Mouse (Mus musculus) forebrain, embryonic 15.5 days (tissue): Measurements from ENCODE around the gene Hist1h2ae. TPM values are rescaled to one million over a fixed set of nuclear protein-coding genes. Genes with fewer than 3 reads are reported as not detected.

Source experiments
- microRNA-seq: library from miRNA; unstranded; fragments of <30 nt; microRNA quantifications from one replicate; pipeline ENCODE4, GENCODE M21; 2016
- polyA plus RNA-seq: library from polyadenylated mRNA; unstranded; fragments of >200 nt; fragmentation: Nextera tagmentation; extraction: Ambion mirVana; gene quantifications from 2 replicates; pipeline ENCODE4 v1.2.1, GENCODE M21; 2015

Gene Hist1h2ae
- polyA plus RNA-seq, 1 experiment from 2014 or later: 48.1 TPM

Small RNA genes within 50 kb of the gene (microRNA-seq; reads per million reads assigned to microRNA genes)
- gene Gm44297 (not detected), gene Gm44359 (not detected), gene Gm44394 (not detected)

Other genes with a start within 250 kb of the Hist1h2ae start
- gene Zfp322a, start 202.0 kb downstream of the Hist1h2ae start, polyA plus RNA-seq: 58.3 and 60.9 TPM in 2 replicates
- gene Abt1, start 147.4 kb downstream of the Hist1h2ae start, polyA plus RNA-seq: 13.0 and 13.2 TPM in 2 replicates
- 0.05 and 0.08 TPM in 2 replicates for gene Btn1a1, start 105.3 kb downstream of the Hist1h2ae start, polyA plus RNA-seq
- 0.11 TPM in 1 of 2 replicates, not detected in the other for gene Btn2a2, start 82.4 kb downstream of the Hist1h2ae start, polyA plus RNA-seq
- 4.9 and 6.0 TPM in 2 replicates for gene Hist1h4h, start 40.2 kb downstream of the Hist1h2ae start, polyA plus RNA-seq
- 2.8 and 6.7 TPM in 2 replicates for gene Hist1h2af, start 37.3 kb downstream of the Hist1h2ae start, polyA plus RNA-seq
- 2.7 and 3.4 TPM in 2 replicates for gene Hist1h3g, start 35.8 kb downstream of the Hist1h2ae start, polyA plus RNA-seq
- 0.37 and 0.59 TPM in 2 replicates for gene Hist1h2bh, start 27.8 kb downstream of the Hist1h2ae start, polyA plus RNA-seq
- gene Hist1h3f, start 27.2 kb downstream of the Hist1h2ae start, polyA plus RNA-seq: 0.46 and 0.94 TPM in 2 replicates
- 0.70 and 0.73 TPM in 2 replicates for gene Hist1h4f, start 19.6 kb downstream of the Hist1h2ae start, polyA plus RNA-seq
- 0.23 and 0.25 TPM in 2 replicates for gene Hist1h1d, start 18.0 kb downstream of the Hist1h2ae start, polyA plus RNA-seq
- 2.6 and 2.7 TPM in 2 replicates for gene Hist1h3e, start 8.9 kb downstream of the Hist1h2ae start, polyA plus RNA-seq
- gene Hist1h2bg, start 176 bp upstream of the Hist1h2ae start, polyA plus RNA-seq: 4.7 and 5.6 TPM in 2 replicates
- 1.6 and 2.9 TPM in 2 replicates for gene Hist1h2bf, start 3.0 kb upstream of the Hist1h2ae start, polyA plus RNA-seq
- 1.5 and 2.0 TPM in 2 replicates for gene Hist1h2ad, start 3.2 kb upstream of the Hist1h2ae start, polyA plus RNA-seq
- gene Hist1h3d, start 4.5 kb upstream of the Hist1h2ae start, polyA plus RNA-seq: 4.5 and 5.1 TPM in 2 replicates
- 76.0 and 88.6 TPM in 2 replicates for gene Hist1h4d, start 10.4 kb upstream of the Hist1h2ae start, polyA plus RNA-seq
- gene Hist1h2be, start 49.9 kb upstream of the Hist1h2ae start, polyA plus RNA-seq: 1.9 and 2.5 TPM in 2 replicates
- 11.6 and 13.7 TPM in 2 replicates for gene Hist1h1e, start 51.3 kb upstream of the Hist1h2ae start, polyA plus RNA-seq
- 1.0 and 1.1 TPM in 2 replicates for gene Hist1h2ac, start 112.7 kb upstream of the Hist1h2ae start, polyA plus RNA-seq
- gene Hist1h2bc, start 113.0 kb upstream of the Hist1h2ae start, polyA plus RNA-seq: 33.7 and 35.6 TPM in 2 replicates
- 0.20 TPM in 1 of 2 replicates, not detected in the other for gene Hist1h1t, start 124.6 kb upstream of the Hist1h2ae start, polyA plus RNA-seq
- 3.7 and 4.4 TPM in 2 replicates for gene Hist1h4c, start 127.2 kb upstream of the Hist1h2ae start, polyA plus RNA-seq
- 2.0 and 3.4 TPM in 2 replicates for gene Hfe, start 139.6 kb upstream of the Hist1h2ae start, polyA plus RNA-seq
- 22.8 and 24.6 TPM in 2 replicates for gene Hist1h1c, start 167.6 kb upstream of the Hist1h2ae start, polyA plus RNA-seq
- 3.9 and 4.1 TPM in 2 replicates for gene Hist1h3c, start 174.4 kb upstream of the Hist1h2ae start, polyA plus RNA-seq
- gene Hist1h2bb, start 175.5 kb upstream of the Hist1h2ae start, polyA plus RNA-seq: 1.8 and 2.0 TPM in 2 replicates
- 26.0 and 31.2 TPM in 2 replicates for gene Hist1h2ab, start 179.9 kb upstream of the Hist1h2ae start, polyA plus RNA-seq
- 7.9 and 11.7 TPM in 2 replicates for gene Hist1h3b, start 181.0 kb upstream of the Hist1h2ae start, polyA plus RNA-seq
- gene Hist1h4b, start 185.8 kb upstream of the Hist1h2ae start, polyA plus RNA-seq: 2.8 and 3.8 TPM in 2 replicates
- 0.38 TPM in 1 of 2 replicates, not detected in the other for gene Hist1h4a, start 190.0 kb upstream of the Hist1h2ae start, polyA plus RNA-seq
- gene Hist1h3a, start 191.2 kb upstream of the Hist1h2ae start, polyA plus RNA-seq: 2.7 and 3.2 TPM in 2 replicates
- gene Hist1h1a, start 192.4 kb upstream of the Hist1h2ae start, polyA plus RNA-seq: 1.5 TPM in 2 replicates
- gene Trim38, start 198.7 kb upstream of the Hist1h2ae start, polyA plus RNA-seq: 0.11 TPM in 1 of 2 replicates, not detected in the other
- not detected in 2 replicates for gene Slc17a2, start 235.8 kb upstream of the Hist1h2ae start, polyA plus RNA-seq